Mouse (Mus musculus) thymus, adult 2 months (tissue): ENCODE data around the gene Tmem258. TPM values are rescaled to one million over a fixed set of nuclear protein-coding genes. Genes with fewer than 3 reads are reported as not detected.

ENCODE experiments used
- DNase-seq: peaks from one replicate; pipeline ENCODE4 v3.0.0; 2021
- H3K27ac ChIP-seq: fragments of 200-500 bp; 2 replicates; pipeline ENCODE4 v1.5.1; 2012; ENCODE audit warnings: low read length, control low read depth; ENCODE audit not compliant: control insufficient read depth, insufficient read depth
- H3K27me3 ChIP-seq: fragments of 200-500 bp; 2 replicates; pipeline ENCODE4 v1.6.1; 2012; ENCODE audit warnings: mild to moderate bottlenecking, low read length, moderate library complexity, mixed read lengths; ENCODE audit not compliant: control insufficient read depth, insufficient read depth
- H3K36me3 ChIP-seq: fragments of 200-500 bp; 2 replicates; pipeline ENCODE4 v1.6.1; 2012; ENCODE audit warnings: mild to moderate bottlenecking, low read length, moderate library complexity; ENCODE audit not compliant: control insufficient read depth, insufficient read depth
- H3K4me1 ChIP-seq: fragments of 200-500 bp; replicated peaks from 2 replicates; pipeline ENCODE4 v1.6.1; 2012; ENCODE audit warnings: low read length; ENCODE audit not compliant: control insufficient read depth, insufficient read depth
- H3K4me3 ChIP-seq: fragments of 200-500 bp; 2 replicates; pipeline ENCODE4 v1.5.1; 2012; ENCODE audit warnings: mild to moderate bottlenecking, low read length, control low read depth, moderate library complexity; ENCODE audit not compliant: control insufficient read depth, insufficient read depth
- CTCF ChIP-seq: fragments of 200-500 bp; IDR thresholded peaks from 2 replicates; pipeline ENCODE4 v1.5.1; 2012; ENCODE audit warnings: mild to moderate bottlenecking, control low read depth, low read length, moderate library complexity, borderline replicate concordance; ENCODE audit not compliant: control insufficient read depth, poor library complexity, insufficient read depth; ENCODE audit errors: extremely low read depth
- POLR2A ChIP-seq: fragments of 200-500 bp; IDR thresholded peaks from 2 replicates; pipeline ENCODE4 v1.6.1; 2012; ENCODE audit warnings: mild to moderate bottlenecking, low read length, control low read depth, moderate library complexity; ENCODE audit not compliant: control insufficient read depth, poor library complexity, insufficient read depth; ENCODE audit errors: extremely low read depth
- WGBS: fragments of 180-500 bp; shearing (Covaris S2); methylation state at CpG from one replicate; pipeline ENCODE4 v1.1.7; 2018; 5-methylcytosine and 5-hydroxymethylcytosine counted together
- polyA plus RNA-seq: library from polyadenylated mRNA; depleted of rRNA; stranded (reverse); fragments of >200 nt; gene quantifications from 2 replicates; pipeline ENCODE4 v1.2.3, GENCODE M21; 2012

The Tmem258 gene
- polyA plus RNA-seq, 1 experiment, result 189 TPM

DNA sequence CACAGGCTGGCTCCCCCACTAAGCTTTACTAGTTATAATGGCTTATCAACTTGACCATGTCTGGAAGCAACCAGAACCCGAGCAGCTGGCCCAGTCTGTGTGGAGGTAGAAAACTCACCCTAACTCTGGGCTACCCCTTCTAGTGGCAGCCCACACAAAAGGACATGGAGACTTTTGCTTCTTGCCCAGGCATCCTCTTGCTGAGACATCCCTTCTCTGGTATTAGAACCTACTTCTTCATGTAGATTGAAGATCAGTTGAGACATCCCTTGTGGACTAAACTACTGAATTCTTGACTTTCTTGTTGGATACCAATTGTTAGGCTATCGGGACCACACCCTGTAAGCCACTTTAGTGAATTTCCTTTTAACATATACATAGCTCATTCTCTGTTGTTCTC is 5.5 kb upstream of the Tmem258 start:
- Histone ChIP-seq H3K4me1 (peaks cover 2% of the 10 kb centered on the region; the same call in 1 of the 2 replicates), H3K36me3 (peaks cover 25% of the 10 kb centered on the region), H3K27ac (no peak overlapping the region), H3K27me3 (no peaks in the 10 kb centered on the region), H3K4me3 (no peak overlapping the region)
- DNase-seq, result no peak
- 95% methylated on average over 2 of the region's 2 CpGs for WGBS
- TF ChIP-seq POLR2A (no peak), CTCF (no peak)

DNA sequence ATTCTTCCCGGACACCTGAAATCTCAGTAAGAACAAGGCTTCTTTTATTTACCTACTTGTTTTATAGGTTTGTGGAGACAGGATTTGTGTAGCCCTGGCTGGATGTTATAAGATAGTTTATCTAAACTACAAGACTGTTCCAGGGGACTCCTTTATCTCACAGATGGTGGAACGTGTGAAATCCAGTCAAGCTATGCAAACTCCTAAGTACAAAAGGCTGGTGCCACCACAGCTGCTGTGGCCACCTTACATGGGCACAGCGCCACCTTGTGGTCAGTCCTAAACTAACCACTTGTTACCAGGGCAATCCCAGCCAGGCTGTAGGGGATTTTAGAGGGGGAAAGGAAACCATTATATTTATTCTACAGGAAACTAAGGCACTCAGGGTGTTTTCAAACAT is 5.1 kb upstream of the Tmem258 start:
- Histone ChIP-seq H3K4me1 (peaks cover 3% of the 10 kb centered on the region; the same call in 1 of the 2 replicates), H3K27me3 (no peaks in the 10 kb centered on the region), H3K36me3 (peaks cover 25% of the 10 kb centered on the region), H3K27ac (no peak overlapping the region), H3K4me3 (no peak overlapping the region)
- peak; percentile 79; the same call in 1 of the 2 replicates for TF ChIP-seq CTCF
- TF ChIP-seq POLR2A, result no peak
- DNase-seq, result peak; percentile 77
- WGBS, result 36% methylated on average over 3 of the region's 3 CpGs

GRCm38 (mm10) chr19:10203146-10203847 is 517 bp upstream of the Tmem258 start:
- H3K36me3 ChIP-seq, result peaks cover 20% of the 10 kb centered on the region
- DNase-seq, result no peak
- no peak overlapping the region for H3K27ac ChIP-seq
- peaks cover 3% of the 10 kb centered on the region; the same call in 1 of the 2 replicates for H3K4me1 ChIP-seq
- 2% methylated on average over 23 of the region's 23 CpGs for WGBS
- no peaks in the 10 kb centered on the region for H3K27me3 ChIP-seq
- TF ChIP-seq POLR2A (no peak; the same call in 1 of the 2 replicates), CTCF (no peak)
- H3K4me3 ChIP-seq, result peak overlapping the region; percentile 79

DNA sequence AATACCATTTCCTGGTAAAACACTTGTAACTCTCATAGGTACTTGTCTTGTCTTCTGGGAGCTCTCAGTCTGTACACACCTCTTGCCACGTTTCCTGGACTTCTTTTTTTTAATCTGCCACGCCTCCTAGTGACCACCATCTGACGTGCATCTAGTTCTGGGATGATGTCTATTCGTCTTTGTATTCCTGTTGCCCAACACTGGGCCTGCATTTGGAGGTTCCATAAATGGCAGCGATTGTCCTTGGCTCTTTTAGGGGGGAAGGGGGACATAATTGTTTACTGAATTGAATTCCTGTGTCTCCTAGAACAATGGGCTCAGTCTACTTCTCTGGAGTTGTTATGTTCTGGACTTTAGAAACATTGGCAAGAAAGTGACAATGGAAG is 795 bp downstream of the Tmem258 start:
- WGBS, result 2% methylated on average over 5 of the region's 5 CpGs
- peak; percentile 34 for DNase-seq
- no peak overlapping the region for H3K4me3 ChIP-seq
- peaks cover 3% of the 10 kb centered on the region; the same call in 1 of the 2 replicates for H3K4me1 ChIP-seq
- no peaks in the 10 kb centered on the region for H3K27me3 ChIP-seq
- peaks cover 17% of the 10 kb centered on the region for H3K36me3 ChIP-seq
- H3K27ac ChIP-seq, result no peak overlapping the region
- TF ChIP-seq POLR2A (no peak), CTCF (no peak)

DNA sequence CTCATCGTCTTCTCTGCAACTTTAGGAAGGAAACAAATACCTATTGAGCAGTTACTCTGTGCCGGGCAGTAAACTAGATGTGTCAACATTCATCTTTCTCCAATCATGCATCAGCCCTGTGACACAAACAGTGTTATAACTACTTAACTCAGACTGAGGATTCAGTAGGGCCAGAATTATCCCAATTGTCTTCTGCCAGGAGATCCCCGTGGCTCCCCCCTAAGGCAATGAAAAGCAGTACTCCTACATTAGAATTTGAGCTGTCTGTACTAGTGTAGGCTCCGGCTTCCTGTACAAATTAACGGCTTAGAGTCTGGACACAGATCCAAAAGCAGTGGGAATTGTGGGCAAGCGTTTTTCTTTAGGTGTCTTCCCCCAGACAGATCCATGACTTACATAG is 1.2 kb downstream of the Tmem258 start:
- Histone ChIP-seq H3K4me1 (peaks cover 3% of the 10 kb centered on the region; the same call in 1 of the 2 replicates), H3K27me3 (no peaks in the 10 kb centered on the region), H3K27ac (no peak overlapping the region), H3K36me3 (peaks cover 13% of the 10 kb centered on the region; the same call in 1 of the 2 replicates), H3K4me3 (no peak overlapping the region)
- no peak for DNase-seq
- 78% methylated on average over 6 of the region's 6 CpGs for WGBS
- TF ChIP-seq CTCF, result no peak
- no peak for TF ChIP-seq POLR2A

GRCm38 (mm10) chr19:10208851-10209250 is 5.0 kb downstream of the Tmem258 start:
- no peak overlapping the region for H3K27ac ChIP-seq
- 96% methylated on average over 3 of the region's 3 CpGs for WGBS
- no peak overlapping the region for H3K4me3 ChIP-seq
- no peak for DNase-seq
- TF ChIP-seq CTCF, result no peak
- no peak for TF ChIP-seq POLR2A
- H3K36me3 ChIP-seq, result peaks cover 9% of the 10 kb centered on the region; the same call in 1 of the 2 replicates
- no peaks in the 10 kb centered on the region for H3K27me3 ChIP-seq
- no peaks in the 10 kb centered on the region for H3K4me1 ChIP-seq
